Mouse (Mus musculus) limb, embryonic 14.5 days (tissue): ENCODE measurements around the gene Abo. TPM values are rescaled to one million over a fixed set of nuclear protein-coding genes. Genes with fewer than 3 reads are reported as not detected.

Experiments
- ATAC-seq: fragments of 200-750 bp; cut with Nextera tagmentation; 2 replicates; pipeline ENCODE4 v1.8.0; 2017; ENCODE audit warnings: low read depth, moderate number of reproducible peaks, moderate TSS enrichment; ENCODE audit not compliant: low FRiP score
- DNase-seq: peaks from one replicate; pipeline ENCODE4 v3.0.0-alpha.2; 2015; ENCODE audit warnings: low spot score
- H3K27ac ChIP-seq: fragments of 300-500 bp; sonication (generic); replicated peaks from 2 replicates; pipeline ENCODE4 v1.5.1; 2014; ENCODE audit warnings: low read depth, mild to moderate bottlenecking, low read length, moderate library complexity, mixed read lengths
- H3K27me3 ChIP-seq: fragments of 300-500 bp; sonication (generic); 2 replicates; pipeline ENCODE4 v1.6.1; 2014; ENCODE audit warnings: low read length, mixed read lengths; ENCODE audit not compliant: control insufficient read depth, insufficient read depth
- H3K36me3 ChIP-seq: fragments of 300-500 bp; sonication (generic); 2 replicates; pipeline ENCODE4 v1.6.1; 2014; ENCODE audit warnings: mild to moderate bottlenecking, low read length, moderate library complexity, mixed read lengths; ENCODE audit not compliant: control insufficient read depth, insufficient read depth
- H3K4me1 ChIP-seq: fragments of 300-500 bp; sonication (generic); 2 replicates; pipeline ENCODE4 v1.6.1; 2014; ENCODE audit warnings: antibody characterized with exemption, low read length, mixed read lengths; ENCODE audit not compliant: control insufficient read depth, insufficient read depth
- H3K4me2 ChIP-seq: fragments of 300-500 bp; sonication (generic); replicated peaks from 2 replicates; pipeline ENCODE4 v1.6.1; 2014; ENCODE audit warnings: low read depth, mild to moderate bottlenecking, low read length, moderate library complexity; ENCODE audit not compliant: severe bottlenecking
- H3K4me3 ChIP-seq: fragments of 300-500 bp; sonication (generic); replicated peaks from 2 replicates; pipeline ENCODE4 v1.5.1; 2014; ENCODE audit warnings: low read length
- H3K9ac ChIP-seq: fragments of 300-500 bp; sonication (generic); 2 replicates; pipeline ENCODE4 v1.6.1; 2014; ENCODE audit warnings: mild to moderate bottlenecking, low read depth, low read length, moderate library complexity; ENCODE audit not compliant: severe bottlenecking
- H3K9me3 ChIP-seq: fragments of 300-500 bp; sonication (generic); 2 replicates; pipeline ENCODE4 v1.6.1; 2016; ENCODE audit warnings: low read length; ENCODE audit not compliant: control insufficient read depth
- POLR2A ChIP-seq: fragments of 200-500 bp; IDR thresholded peaks from 2 replicates; pipeline ENCODE4 v1.8.0; 2012; ENCODE audit warnings: inconsistent platforms, mild to moderate bottlenecking, moderate library complexity, borderline replicate concordance; ENCODE audit not compliant: insufficient read depth, insufficient read length; ENCODE audit errors: extremely low read depth
- WGBS: fragments of 180-500 bp; shearing (Covaris S2); extraction: QIAGEN DNeasy Blood & Tissue Kit; methylation state at CpG from one replicate; pipeline ENCODE4 v1.1.7; 2014; 5-methylcytosine and 5-hydroxymethylcytosine counted together
- polyA plus RNA-seq, 2 experiments: library from polyadenylated mRNA; depleted of rRNA in 1 of 2; stranded (reverse) in 1 of 2; unstranded in 1 of 2; fragments of >200 nt; fragmentation: Nextera tagmentation in 1 of 2; extraction: Ambion mirVana in 1 of 2; gene quantifications; 2 replicates each; pipeline versions ENCODE4 v1.2.1 to v1.2.3; 2012 to 2014

The Abo gene
- polyA plus RNA-seq (2012; rRNA removed) (not detected in 2 replicates), polyA plus RNA-seq (2014; fragmentation: Nextera tagmentation; extraction: Ambion mirVana) (not detected in 2 replicates)

- H3K4me1 ChIP-seq: no peaks in the 10 kb centered on the region
- H3K36me3 ChIP-seq: no peaks in the 10 kb centered on the region
- ATAC-seq (no peak), DNase-seq (no peak)
- no peak within 1 kb of the TSS for H3K27ac ChIP-seq
- no peak within 1 kb of the TSS for H3K9ac ChIP-seq
- no peaks in the 10 kb centered on the region for H3K9me3 ChIP-seq
- H3K27me3 ChIP-seq: no peaks in the 10 kb centered on the region
- H3K4me2 ChIP-seq: no peak within 1 kb of the TSS
- H3K4me3 ChIP-seq: no peak within 1 kb of the TSS
- no peak for TF ChIP-seq POLR2A
- WGBS: 61% methylated on average over 3 of the region's 3 CpGs
Measured at GRCm38 (mm10) chr2:26864879-26865278, at the start of gene Abo. Gene Abo, minus strand, starts transcription at chr2:26864979.

- peaks cover 50% of the 10 kb centered on the region for H3K36me3 ChIP-seq
- no peaks in the 10 kb centered on the region for H3K9me3 ChIP-seq
- DNase-seq: no peak
- H3K4me2 ChIP-seq: no peak overlapping the region
- no peak overlapping the region for H3K9ac ChIP-seq
- H3K4me1 ChIP-seq: peaks cover 31% of the 10 kb centered on the region
- ATAC-seq: no peak
- H3K27ac ChIP-seq: no peak overlapping the region
- no peak for TF ChIP-seq POLR2A
- WGBS: 65% methylated on average over 8 of the region's 8 CpGs
- H3K27me3 ChIP-seq: no peaks in the 10 kb centered on the region
- H3K4me3 ChIP-seq: no peak overlapping the region
Measured at GRCm38 (mm10) chr2:26914148-26914941, 49.6 kb upstream of the Abo start.

GRCm38 (mm10) chr2:26913416-26914147 is 48.8 kb upstream of the Abo start:
- Histone ChIP-seq H3K27me3 (no peaks in the 10 kb centered on the region), H3K9me3 (no peaks in the 10 kb centered on the region), H3K4me3 (no peak overlapping the region), H3K27ac (0 out of 2 replicates have a peak overlapping the region, but pooled peaks have one; percentile 5), H3K4me2 (no peak overlapping the region), H3K9ac (no peak overlapping the region), H3K36me3 (peaks cover 42% of the 10 kb centered on the region), H3K4me1 (peaks cover 39% of the 10 kb centered on the region)
- TF ChIP-seq POLR2A: no peak
- WGBS: 79% methylated on average over 17 of the region's 17 CpGs
- DNase-seq: no peak
- ATAC-seq: no peak

- H3K27me3 ChIP-seq: no peaks in the 10 kb centered on the region
- DNase-seq (no peak), ATAC-seq (no peak)
- 64% methylated on average over 5 of the region's 5 CpGs for WGBS
- no peak overlapping the region for H3K27ac ChIP-seq
- H3K4me2 ChIP-seq: peak overlapping the region; percentile 97
- peak overlapping the region; percentile 95 for H3K9ac ChIP-seq
- H3K4me1 ChIP-seq: peaks cover 37% of the 10 kb centered on the region
- no peaks in the 10 kb centered on the region for H3K9me3 ChIP-seq
- TF ChIP-seq POLR2A: no peak
- H3K4me3 ChIP-seq: peak overlapping the region; percentile 83
- H3K36me3 ChIP-seq: peaks cover 46% of the 10 kb centered on the region
Measured at GRCm38 (mm10) chr2:26912253-26912770, 47.5 kb upstream of the Abo start.
